8 mouse cellular contexts compared by ENCODE assay signal in the genomic region with DNA sequence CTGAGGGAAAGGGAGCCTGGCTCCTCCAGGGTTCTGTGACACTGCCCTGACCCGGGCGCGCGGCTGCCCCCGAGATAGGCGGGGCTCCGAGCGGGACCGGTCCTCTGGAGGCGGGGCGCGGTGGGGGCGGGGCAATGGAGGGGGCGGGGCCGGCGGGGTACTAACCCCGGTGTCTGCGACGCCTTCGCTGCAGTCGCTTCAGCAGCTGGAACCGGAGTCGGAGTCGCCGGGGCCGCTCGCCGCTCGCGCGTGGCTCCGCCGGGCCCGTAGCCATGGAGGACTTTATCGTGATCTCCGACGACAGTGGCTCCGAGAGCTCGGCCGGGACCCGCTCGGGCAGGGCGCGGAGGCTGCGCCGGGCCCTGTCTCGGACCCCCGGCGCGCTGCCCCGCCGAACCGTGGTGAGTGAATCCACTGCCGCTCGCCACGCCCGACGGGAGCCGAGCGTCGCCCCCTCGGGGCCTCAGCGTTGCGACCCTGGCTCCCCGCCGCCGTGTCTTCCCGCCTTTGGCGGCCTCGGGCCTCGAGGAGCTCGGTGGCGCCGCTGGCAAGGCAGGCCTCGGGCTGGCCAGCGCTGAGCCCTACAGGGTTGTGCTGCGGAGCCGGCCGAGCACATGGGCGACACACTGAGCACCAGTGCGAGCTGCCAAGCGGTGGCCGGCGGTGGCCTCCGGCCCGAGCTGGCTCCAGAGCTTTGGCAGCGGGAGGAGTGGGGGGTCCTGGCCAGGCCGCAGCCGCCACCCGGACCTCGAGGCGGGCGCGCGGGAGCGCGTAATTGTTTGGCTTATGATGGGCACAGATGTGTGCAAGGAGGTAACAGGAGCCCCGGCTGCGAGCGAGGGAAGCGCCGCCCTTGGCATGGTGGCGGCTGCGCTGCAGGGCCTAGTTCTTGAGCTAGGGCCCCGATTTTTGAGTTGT. TPM values are rescaled to one million over a fixed set of nuclear protein-coding genes. Genes with fewer than 3 reads are reported as not detected.
A peak's percentile ranks its signal among the peaks of the same experiment; 100 is the strongest.
DNase-seq lines count a peak whose midpoint lies in the region; ATAC-seq and TF ChIP-seq lines count a peak whose summit lies in the region.

TSS of gene Simc1 (plus strand) at position 176 of the 918 bp plus-strand sequence.

- peak; percentile 74 for ATAC-seq in activated CD4-positive, CD25-positive, alpha-beta regulatory T cell, adult 4 months
- ATAC-seq in hindbrain, embryonic 16.5 days, result peak; percentile 93
- ATAC-seq in megakaryocyte progenitor cell, adult 5-6 weeks (replicated peaks; ENCODE audit: poor library complexity), result peak; percentile 89

- H3K36me3 ChIP-seq in hindbrain, embryonic 16.5 days (ENCODE audit: control insufficient read depth, insufficient read depth, low read length), result no peaks in the 10 kb centered on the region

- TF ChIP-seq CTCF in gastrocnemius, adult 2 months (IDR thresholded peaks at IDR 0.05), result no peak; the same call in 1 of the 2 replicates

- peak within 1 kb of the TSS; percentile 91 for H3K27ac ChIP-seq in gastrocnemius, adult 2 months
- peak within 1 kb of the TSS; percentile 87 for H3K27ac ChIP-seq in hindbrain, embryonic 16.5 days (ENCODE audit: low read depth, low read length)

- no peaks in the 10 kb centered on the region for H3K9me3 ChIP-seq in hindbrain, embryonic 16.5 days (ENCODE audit: control insufficient read depth, low read length)

- WGBS in hindbrain, embryonic 16.5 days, result 0% methylated on average over 83 of the region's 105 CpGs

- no peaks in the 10 kb centered on the region for H3K27me3 ChIP-seq in hindbrain, embryonic 16.5 days (replicated peaks; ENCODE audit: control insufficient read depth, insufficient read depth, low read length)

- H3K4me3 ChIP-seq in gastrocnemius, adult 2 months, result peak within 1 kb of the TSS; percentile 77
- peak within 1 kb of the TSS; percentile 83 for H3K4me3 ChIP-seq in hindbrain, embryonic 16.5 days (ENCODE audit: low read length)

- intact Hi-C loops in gastrocnemius, adult 2 months (cut with DNase I), result loop anchor here (5.0 kb wide), 1 partner anchor 37 kb away; the partner anchor contains the start of gene Thoc3
- intact Hi-C loops in left cerebral cortex, postnatal 10 days (cut with DNase I), result no loop called here

- H3K4me2 ChIP-seq in hindbrain, embryonic 16.5 days (ENCODE audit: low read length), result peak within 1 kb of the TSS; percentile 82

- peak; percentile 38 to 73 for DNase-seq in cerebellum, postnatal 4 days (ENCODE audit: low spot score in 2 of 2)
- peak; percentile 89 for DNase-seq in gastrocnemius, adult 2 months
- peak; percentile 24 to 79 for DNase-seq in left cerebral cortex, postnatal 10 days (ENCODE audit: extremely low spot score in 1 of 2, low spot score in 2 of 2)
- peak; percentile 76 to 77 for DNase-seq in right cerebral cortex, postnatal 10 days (ENCODE audit: low spot score in 2 of 2)
- DNase-seq in urinary bladder, postnatal 36 days (ENCODE audit: low spot score in 2 of 2), result peak; percentile 52 to 68

- peaks cover 15% of the 10 kb centered on the region for H3K4me1 ChIP-seq in hindbrain, embryonic 16.5 days (ENCODE audit: control insufficient read depth, insufficient read depth, low read depth, low read length)

- peak within 1 kb of the TSS; percentile 95 for H3K9ac ChIP-seq in hindbrain, embryonic 16.5 days (ENCODE audit: low read depth, low read length)

RNA-seq across cellular contexts. Expression of gene Simc1, which starts in this region (rescaled TPM):
- polyA plus RNA-seq in activated CD4-positive, CD25-positive, alpha-beta regulatory T cell, adult 4 months (2017; shearing (Covaris generic)), result 1 to 10 TPM; 6.7 to 7.9 TPM
- 1 to 10 TPM; 2.6 to 3.6 TPM for total RNA-seq in gastrocnemius, adult 2 months (2021)
- 20.4 and 23.7 TPM in 2 replicates for polyA plus RNA-seq in hindbrain, embryonic 16.5 days (2015; fragmentation: Nextera tagmentation; extraction: Ambion mirVana)
- total RNA-seq in left cerebral cortex, postnatal 10 days (2021), result 10 to 100 TPM; 17.4 to 19.9 TPM
- 13.6 and 22.0 TPM in 2 replicates for total RNA-seq in megakaryocyte progenitor cell, adult 5-6 weeks (2015)
- total RNA-seq in megakaryocyte progenitor cell, adult 5-6 weeks (2017), result 4.0 and 7.0 TPM in 2 replicates

Comparison
In these comparisons a context has a peak if more than half of its experiments do, and no peak if none do; other contexts are left out.
1. Peak in every context shown above with its lines: DNase-seq, ATAC-seq, H3K4me3 ChIP-seq and H3K27ac ChIP-seq.